Mouse (Mus musculus) heart, adult 8-10 months (tissue): ENCODE data around the gene Cdon. TPM values are rescaled to one million over a fixed set of nuclear protein-coding genes. Genes with fewer than 3 reads are reported as not detected.

Experiments used
- DNase-seq: peaks from one replicate; pipeline ENCODE4 v3.0.0; 2022; ENCODE audit warnings: low spot score
- total RNA-seq, 4 experiments: library from RNA; stranded (reverse); gene quantifications; 2 replicates each; pipeline ENCODE4 v1.2.4; 2022

Gene Cdon
- total RNA-seq, 4 experiments from 2014 or later: 8.3 to 11.3 (median 10.3) TPM

DNA sequence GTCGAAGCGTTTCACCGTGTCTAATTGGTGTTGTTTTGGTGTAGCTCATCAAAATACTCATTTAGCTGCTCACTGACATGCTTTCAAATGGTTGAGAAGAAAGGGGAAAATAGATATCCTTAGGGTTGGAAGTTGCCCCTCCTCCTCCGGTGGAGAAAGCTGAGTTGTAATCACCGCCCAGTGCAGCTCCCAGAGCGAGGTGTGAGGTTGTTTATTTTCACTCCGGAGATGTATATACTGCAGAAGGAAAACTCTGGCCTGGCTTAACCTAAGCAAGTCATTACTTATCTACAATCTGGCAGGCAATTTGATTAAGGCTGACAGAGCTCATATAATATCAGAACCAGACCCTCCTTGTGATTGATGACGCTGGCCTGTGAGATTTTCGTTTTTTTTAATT lies 14.6 kb downstream of the Cdon start:
- DNase-seq: no peak

DNA sequence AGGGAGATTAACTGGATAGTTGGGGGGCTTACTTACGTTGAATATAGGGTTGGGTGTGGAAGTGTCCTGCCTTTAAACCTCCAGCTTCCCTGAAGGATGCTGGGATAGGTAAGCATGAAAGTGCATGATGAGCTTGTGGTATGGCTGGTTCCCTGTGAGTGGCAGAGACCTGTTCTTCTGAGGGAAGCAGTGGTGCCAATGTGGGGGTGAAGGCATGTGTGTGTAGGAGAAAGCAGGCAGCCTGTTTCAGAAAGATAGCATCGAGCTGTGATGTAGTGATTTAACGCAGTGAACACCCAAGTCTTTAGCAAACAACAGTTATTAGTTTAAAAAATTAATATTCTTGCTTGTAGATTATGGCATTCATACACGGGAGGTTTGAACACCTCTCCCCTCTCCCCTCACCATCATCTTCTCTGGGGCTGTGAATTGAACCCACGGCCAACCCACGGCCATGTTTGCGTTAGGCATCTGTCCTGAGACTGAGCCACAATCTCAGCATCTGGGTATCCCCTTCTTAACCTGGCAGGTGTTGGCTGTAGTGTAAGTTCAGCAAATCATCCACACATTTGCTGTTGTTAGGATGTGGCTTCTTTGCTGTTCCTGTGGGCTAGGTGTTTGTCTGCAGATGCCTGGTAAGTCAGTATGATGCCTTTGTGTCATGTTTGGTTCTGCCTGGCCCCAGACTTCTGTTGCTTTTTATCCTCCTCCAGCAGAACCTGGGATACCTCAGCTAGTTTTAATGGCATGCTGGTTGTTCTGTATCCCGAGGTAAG lies 17.5 kb downstream of the Cdon start:
- no peak for DNase-seq

- DNase-seq: no peak
Observed at GRCm38 (mm10) chr9:35439062-35439442, 18.1 kb downstream of the Cdon start.

DNA sequence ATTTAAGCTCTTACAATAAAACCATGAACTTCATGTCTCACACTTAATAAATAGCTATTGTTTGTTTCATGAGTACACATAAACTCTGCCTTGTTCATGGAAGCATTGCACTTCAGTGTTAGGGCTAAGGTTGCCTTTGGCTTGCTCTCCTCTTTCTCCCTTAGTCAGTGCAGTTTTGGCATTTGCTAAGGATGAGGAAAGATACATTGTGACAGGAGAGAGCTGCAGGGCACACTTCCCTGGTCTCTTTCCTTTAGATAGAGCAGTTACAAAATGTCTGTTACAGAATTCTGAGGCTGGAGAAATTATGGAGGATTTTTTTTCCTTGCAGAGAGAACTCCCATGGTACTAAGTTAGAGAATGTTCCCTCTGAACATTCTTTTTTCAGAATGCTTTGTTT lies 18.8 kb downstream of the Cdon start:
- no peak for DNase-seq

- DNase-seq: no peak
Observed at GRCm38 (mm10) chr9:35442476-35442875, 21.5 kb downstream of the Cdon start.

DNA sequence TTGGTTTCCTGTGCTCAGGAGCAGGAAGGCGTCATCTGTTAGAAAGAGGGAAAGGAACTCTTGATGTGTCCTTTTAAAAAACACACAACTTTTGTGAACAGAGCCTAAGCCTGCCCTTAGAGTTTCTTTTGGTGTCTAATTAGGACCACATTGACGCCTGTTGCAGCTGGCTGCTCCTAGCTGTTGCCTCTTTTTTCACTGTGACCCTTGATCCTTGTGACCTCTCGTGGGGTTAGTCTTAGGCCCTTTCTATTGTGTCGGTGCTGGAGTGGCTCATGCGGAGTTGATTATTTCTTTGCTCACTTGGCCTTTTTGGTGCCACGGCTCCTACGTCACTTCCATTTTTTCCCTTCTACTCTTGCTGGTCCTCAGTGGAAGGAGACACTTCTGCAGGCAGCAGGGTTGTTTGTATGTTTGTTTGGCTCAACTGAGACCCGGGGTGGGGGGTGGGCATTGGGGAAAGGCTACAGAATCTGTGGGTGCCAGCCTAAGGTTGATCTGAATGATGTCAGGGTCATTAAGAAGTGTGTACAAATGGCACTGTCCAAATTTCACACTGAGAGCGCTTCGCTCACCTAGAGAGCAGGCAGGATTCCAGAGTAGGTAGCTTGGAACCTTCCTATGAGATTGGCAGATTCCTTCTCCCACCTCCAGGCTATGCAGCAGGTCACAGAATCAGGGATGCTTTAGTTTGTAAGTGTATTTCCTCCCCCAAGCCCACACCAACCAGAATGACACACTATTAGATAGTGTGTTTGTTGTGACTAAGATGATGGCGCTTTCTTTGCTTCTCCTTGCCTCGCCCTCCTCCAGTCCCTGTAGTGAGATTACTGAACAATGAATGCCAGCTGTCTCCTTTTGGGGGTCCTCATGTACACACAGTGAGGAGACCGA lies 22.9 kb downstream of the Cdon start:
- DNase-seq: no peak

GRCm38 (mm10) chr9:35444512-35444886 lies 23.6 kb downstream of the Cdon start:
- DNase-seq: no peak

GRCm38 (mm10) chr9:35446916-35447315 lies 26.0 kb downstream of the Cdon start:
- DNase-seq: no peak

DNA sequence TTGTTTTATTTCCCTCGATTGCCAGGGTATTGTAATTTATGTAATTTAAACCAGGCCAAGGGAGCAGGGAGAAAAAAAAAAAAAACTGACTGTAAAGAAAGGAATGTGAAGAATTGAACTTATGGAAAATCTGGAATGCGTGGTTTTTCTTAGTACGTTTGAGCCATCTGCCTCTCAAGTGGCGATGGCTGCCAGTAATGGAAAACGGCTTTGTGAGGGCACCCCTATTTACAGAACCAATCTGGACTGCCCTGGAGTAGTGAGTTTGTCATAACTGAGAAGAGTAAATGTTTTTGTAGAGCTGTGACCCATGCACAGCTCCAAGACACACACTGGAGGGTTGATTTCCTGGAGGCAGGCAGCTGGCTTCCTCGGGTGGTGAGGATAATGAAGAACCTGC lies 32.4 kb downstream of the Cdon start:
- DNase-seq: no peak

GRCm38 (mm10) chr9:35459594-35459993 lies 38.7 kb downstream of the Cdon start:
- DNase-seq: no peak

DNA sequence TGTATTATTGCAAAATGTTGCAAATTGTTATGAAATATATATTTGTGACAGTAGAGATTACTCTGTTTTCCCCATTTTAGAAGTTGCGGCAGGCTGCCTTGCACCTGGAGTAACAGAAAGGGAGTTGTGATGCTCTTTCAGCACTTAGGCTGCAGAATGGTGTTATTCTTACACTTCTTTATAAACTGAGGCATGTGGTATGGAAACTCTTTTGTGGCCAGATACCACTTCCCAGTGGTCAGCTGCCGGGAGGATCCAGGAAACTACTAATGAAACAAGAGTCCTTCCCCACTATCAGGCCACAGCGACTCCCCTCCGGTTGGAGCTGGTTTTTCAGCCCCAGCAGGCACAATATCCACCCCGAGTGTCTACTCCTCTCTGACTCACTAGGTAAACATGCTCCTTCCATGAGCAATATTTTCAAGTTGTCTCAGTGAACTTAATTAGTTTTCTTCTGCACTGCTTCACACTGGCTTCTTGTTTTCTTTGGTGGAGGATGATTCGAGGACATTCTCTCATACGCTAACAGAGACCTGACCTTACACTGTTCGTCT lies 46.4 kb downstream of the Cdon start:
- DNase-seq: no peak

DNA sequence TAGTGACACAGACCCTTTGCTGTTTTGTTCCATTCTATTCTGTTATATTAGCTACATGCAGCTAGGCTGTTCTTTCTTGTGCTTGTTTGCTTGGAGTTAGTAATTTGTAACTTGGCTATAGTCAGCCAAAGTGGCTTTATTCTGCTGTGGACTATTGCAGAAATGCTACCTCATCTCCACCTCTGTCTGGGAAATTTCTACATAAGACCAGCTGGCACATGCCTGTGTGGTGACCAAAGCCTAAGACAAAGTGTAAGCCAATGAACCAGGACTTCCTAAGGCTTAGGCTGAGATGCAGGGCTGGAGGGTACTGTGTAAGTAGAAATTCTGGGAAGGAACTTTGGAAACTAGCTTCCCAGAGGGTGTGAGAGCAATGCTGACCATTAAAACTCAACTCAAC lies 48.0 kb downstream of the Cdon start:
- no peak for DNase-seq

DNA sequence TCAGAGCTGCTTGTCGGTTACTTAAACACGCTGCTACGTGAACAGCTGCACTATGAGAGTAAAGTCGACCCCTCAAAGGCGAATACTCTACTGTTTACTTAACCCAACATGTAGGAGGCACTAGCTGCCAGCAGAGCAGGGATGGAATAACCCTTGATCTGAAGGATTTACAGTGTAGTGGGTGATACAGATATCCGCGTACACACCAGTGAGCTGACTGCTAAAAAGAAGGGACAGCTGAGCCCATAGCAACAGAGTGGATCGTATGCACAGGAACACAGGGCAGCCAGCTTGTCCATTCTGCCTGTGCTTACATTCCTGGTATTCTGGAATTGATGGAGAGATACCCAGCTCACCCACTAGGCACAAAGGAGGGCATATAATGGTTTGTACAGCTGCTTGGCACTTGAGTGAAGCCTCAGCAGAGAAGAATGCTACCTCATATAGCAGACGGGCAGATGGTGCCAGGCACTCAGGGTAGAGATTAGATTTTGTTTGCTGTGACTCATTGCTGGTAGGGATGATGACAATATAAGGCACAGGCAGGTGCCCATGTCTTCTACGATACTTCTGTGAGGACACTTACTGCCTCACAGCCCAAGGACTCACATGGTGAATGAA lies 53.3 kb downstream of the Cdon start:
- no peak for DNase-seq

DNA sequence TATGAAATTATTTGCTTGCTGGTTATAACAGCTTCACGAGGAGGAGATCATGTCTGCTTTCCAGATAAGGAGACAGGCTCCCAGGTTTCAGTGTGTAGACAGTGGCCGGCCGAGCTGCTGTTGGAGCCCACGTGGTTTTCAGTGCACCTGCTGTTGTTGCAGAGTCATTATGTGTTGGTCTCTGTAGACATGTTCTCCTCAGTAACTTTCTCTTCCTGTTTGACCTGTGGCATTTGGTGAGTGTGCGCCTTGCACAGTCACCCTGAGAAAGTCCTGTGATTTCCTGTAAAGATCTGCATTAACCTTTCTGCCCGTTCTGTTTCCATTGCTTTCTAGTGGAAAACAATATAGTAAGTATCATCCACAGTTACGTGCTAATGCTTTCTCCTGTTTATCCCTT lies 54.5 kb downstream of the Cdon start:
- no peak for DNase-seq

- no peak for DNase-seq
Observed at GRCm38 (mm10) chr9:35479456-35479855, 58.5 kb downstream of the Cdon start.

DNA sequence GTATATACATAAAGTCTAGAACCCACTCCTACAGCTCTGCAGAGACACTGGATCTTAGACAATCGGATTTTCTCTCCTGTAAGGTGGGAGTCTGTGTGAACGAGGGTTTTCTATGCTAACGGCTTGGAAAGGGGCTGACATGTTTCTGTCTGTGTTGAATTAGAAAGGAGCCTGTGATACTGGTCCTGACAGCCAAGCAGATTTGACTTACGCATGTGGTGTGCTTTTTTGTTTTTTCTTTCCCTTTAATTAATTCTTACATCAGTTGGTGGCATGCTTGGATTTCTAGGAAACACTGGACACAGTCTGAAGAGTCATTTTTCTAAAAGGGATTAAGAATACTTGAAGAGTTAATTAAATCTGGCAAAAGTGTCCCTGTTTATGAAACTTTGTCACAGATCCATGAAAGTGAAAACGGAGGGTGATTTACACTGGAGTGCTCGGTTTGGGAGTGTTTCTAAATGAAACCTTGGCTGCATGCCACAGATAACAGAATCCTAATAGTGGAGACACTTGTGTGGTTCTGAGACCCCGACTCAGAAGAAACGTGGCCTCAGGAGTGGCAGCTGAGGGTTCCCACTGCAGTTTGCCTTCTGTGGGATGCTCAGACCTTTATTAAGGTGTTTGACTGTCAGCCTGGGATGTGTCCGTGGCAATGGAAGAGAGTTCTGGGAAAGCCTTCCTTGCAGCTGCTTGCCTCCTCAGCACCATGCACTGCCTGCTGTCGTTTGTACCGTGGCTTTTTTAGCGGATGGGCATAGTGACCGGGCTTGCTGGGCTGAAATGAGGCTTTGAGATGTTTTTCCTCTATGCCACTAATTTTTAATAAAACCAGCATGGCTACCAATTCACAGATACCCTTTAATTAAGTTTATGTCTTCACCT lies 61.3 kb downstream of the Cdon start:
- DNase-seq: no peak

DNA sequence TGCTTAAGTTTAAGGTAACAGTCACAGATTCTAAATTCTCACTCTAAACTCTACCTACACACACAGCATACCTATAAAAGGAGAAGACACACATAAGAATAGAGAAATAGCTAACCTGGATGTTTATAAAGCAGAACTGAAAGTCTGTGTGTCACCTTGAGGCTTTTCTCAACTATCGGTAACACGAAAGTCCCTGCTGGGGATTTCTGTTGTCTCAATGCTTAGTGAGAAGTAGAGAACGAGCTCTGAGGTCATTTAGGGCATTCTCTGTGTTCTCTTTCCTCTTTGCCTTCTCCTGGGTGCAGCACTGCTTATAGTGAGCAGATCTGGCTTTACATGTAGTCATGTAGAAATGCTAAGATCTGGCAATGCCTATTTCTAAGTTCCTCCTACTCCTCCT lies 63.0 kb downstream of the Cdon start:
- no peak for DNase-seq

DNA sequence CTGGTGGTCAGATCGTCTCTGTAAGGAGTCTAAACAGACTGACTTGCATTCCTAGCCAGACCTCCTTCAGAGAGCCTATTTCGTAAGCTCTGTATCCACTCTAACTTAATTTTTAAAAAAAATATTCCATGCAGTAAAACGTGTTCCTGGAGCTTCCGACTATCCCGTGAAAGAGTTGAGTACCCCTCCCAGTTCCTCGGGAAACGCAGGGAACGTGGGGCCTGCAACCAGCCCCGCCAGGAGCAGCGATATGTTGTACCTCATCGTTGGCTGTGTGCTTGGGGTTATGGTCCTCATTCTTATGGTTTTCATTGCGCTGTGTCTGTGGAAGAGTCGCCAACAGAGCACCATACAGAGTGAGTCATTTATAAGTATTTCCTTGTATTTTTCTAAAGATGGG lies 65.7 kb downstream of the Cdon start:
- no peak for DNase-seq

DNA sequence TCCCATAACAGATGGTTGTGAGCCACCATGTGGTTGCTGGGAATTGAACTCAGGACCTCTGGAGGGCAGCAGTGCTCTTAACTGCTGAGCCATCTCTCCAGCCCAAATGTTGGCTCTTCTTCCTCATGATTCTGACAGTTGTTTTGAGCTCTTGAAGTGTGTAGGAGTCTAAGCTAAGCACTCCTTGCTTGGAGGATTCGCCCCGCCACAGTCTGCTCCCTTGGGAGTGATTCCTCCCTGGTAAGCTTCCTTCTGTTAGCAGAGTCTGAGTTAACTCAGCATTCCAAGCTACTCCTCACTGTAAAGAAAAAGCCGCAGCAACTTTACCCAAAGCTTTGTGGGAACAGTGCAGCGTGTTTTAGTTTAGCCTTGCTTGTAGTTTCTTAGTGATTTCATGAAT lies 67.6 kb downstream of the Cdon start:
- DNase-seq: no peak

GRCm38 (mm10) chr9:35491109-35491866 lies 70.4 kb downstream of the Cdon start:
- DNase-seq: no peak
